Mouse (Mus musculus): ENCODE results near the gene Bag5. TPM values are rescaled to one million over a fixed set of nuclear protein-coding genes. Genes with fewer than 3 reads are reported as not detected.
A peak's percentile ranks its signal among the peaks of the same experiment; 100 is the strongest.
"Not testable (repeated sequence)": the region's sequence is repeated elsewhere in the genome, so short reads cannot be mapped to it uniquely, and the experiment has no call there.

Gene Bag5
- polyA plus RNA-seq, 1 experiment from 2014 or later, result 34.9 TPM

- Histone ChIP-seq H3K4me2 (replicated peaks; ENCODE audit: low read depth) (no peak overlapping the region), H3K27me3 (ENCODE audit: control insufficient read depth, insufficient read depth, low read length) (no peaks in the 10 kb centered on the region), H3K4me1 (replicated peaks; ENCODE audit: control insufficient read depth, insufficient read depth) (no peaks in the 10 kb centered on the region), H3K36me3 (ENCODE audit: control insufficient read depth, insufficient read depth, low read length) (no peaks in the 10 kb centered on the region; the same call in 1 of the 2 replicates), H3K9me3 (ENCODE audit: control insufficient read depth, low read length) (no peaks in the 10 kb centered on the region), H3K9ac (ENCODE audit: low read length) (no peak overlapping the region), H3K27ac (replicated peaks) (peak overlapping the region; percentile 24; the same call in 1 of the 2 replicates), H3K4me3 (ENCODE audit: low read depth, low read length) (no peak overlapping the region)
- no peak for TF ChIP-seq EP300 (optimal IDR thresholded peaks at IDR 0.05)
- TF ChIP-seq CTCF (IDR thresholded peaks at IDR 0.05; ENCODE audit: low read depth), result no peak
- ATAC-seq (ENCODE audit: low FRiP score, low TSS enrichment) (peak; percentile 38; the same call in 1 of the 2 replicates), DNase-seq (ENCODE audit: low spot score) (no peak)
- WGBS, result 68% methylated on average over 6 of the region's 6 CpGs
Observed at GRCm38 (mm10) chr12:111724638-111725337, 11.7 kb upstream of the Bag5 start.

- no peak for ATAC-seq (ENCODE audit: low FRiP score, low TSS enrichment)
- no peak overlapping the region for H3K27ac ChIP-seq (replicated peaks)
- H3K36me3 ChIP-seq (ENCODE audit: control insufficient read depth, insufficient read depth, low read length), result no peaks in the 10 kb centered on the region; the same call in 1 of the 2 replicates
- WGBS, result 69% methylated on average over 9 of the region's 9 CpGs
- DNase-seq (ENCODE audit: low spot score), result peak; percentile 64
- no peak overlapping the region for H3K4me3 ChIP-seq (ENCODE audit: low read depth, low read length)
- TF ChIP-seq CTCF (IDR thresholded peaks at IDR 0.05; ENCODE audit: low read depth) (peak; percentile 75), EP300 (optimal IDR thresholded peaks at IDR 0.05) (no peak)
- H3K9ac ChIP-seq (ENCODE audit: low read length), result no peak overlapping the region
- no peaks in the 10 kb centered on the region for H3K27me3 ChIP-seq (ENCODE audit: control insufficient read depth, insufficient read depth, low read length)
- no peaks in the 10 kb centered on the region for H3K4me1 ChIP-seq (replicated peaks; ENCODE audit: control insufficient read depth, insufficient read depth)
- H3K4me2 ChIP-seq (replicated peaks; ENCODE audit: low read depth), result no peak overlapping the region
- no peaks in the 10 kb centered on the region for H3K9me3 ChIP-seq (ENCODE audit: control insufficient read depth, low read length)
Observed at GRCm38 (mm10) chr12:111722654-111723053, 9.6 kb upstream of the Bag5 start.

GRCm38 (mm10) chr12:111720222-111720621 is 7.2 kb upstream of the Bag5 start:
- no peak overlapping the region for H3K9ac ChIP-seq (ENCODE audit: low read length)
- H3K36me3 ChIP-seq (ENCODE audit: control insufficient read depth, insufficient read depth, low read length), result no peaks in the 10 kb centered on the region; the same call in 1 of the 2 replicates
- no peaks in the 10 kb centered on the region for H3K9me3 ChIP-seq (ENCODE audit: control insufficient read depth, low read length)
- no peak overlapping the region for H3K4me2 ChIP-seq (replicated peaks; ENCODE audit: low read depth)
- H3K4me3 ChIP-seq (ENCODE audit: low read depth, low read length), result no peak overlapping the region
- DNase-seq (ENCODE audit: low spot score), result no peak
- WGBS, result 93% methylated on average over 4 of the region's 4 CpGs
- ATAC-seq (ENCODE audit: low FRiP score, low TSS enrichment), result no peak
- H3K27ac ChIP-seq (replicated peaks), result no peak overlapping the region
- no peaks in the 10 kb centered on the region for H3K4me1 ChIP-seq (replicated peaks; ENCODE audit: control insufficient read depth, insufficient read depth)
- TF ChIP-seq EP300 (optimal IDR thresholded peaks at IDR 0.05) (no peak), CTCF (IDR thresholded peaks at IDR 0.05; ENCODE audit: low read depth) (no peak)
- H3K27me3 ChIP-seq (ENCODE audit: control insufficient read depth, insufficient read depth, low read length), result no peaks in the 10 kb centered on the region

GRCm38 (mm10) chr12:111718656-111719055 is 5.6 kb upstream of the Bag5 start:
- H3K27me3 ChIP-seq (ENCODE audit: control insufficient read depth, insufficient read depth, low read length), result no peaks in the 10 kb centered on the region
- H3K27ac ChIP-seq (replicated peaks), result no peak overlapping the region
- no peak overlapping the region for H3K4me2 ChIP-seq (replicated peaks; ENCODE audit: low read depth)
- H3K36me3 ChIP-seq (ENCODE audit: control insufficient read depth, insufficient read depth, low read length), result no peaks in the 10 kb centered on the region; the same call in 1 of the 2 replicates
- H3K4me1 ChIP-seq (replicated peaks; ENCODE audit: control insufficient read depth, insufficient read depth), result no peaks in the 10 kb centered on the region
- ATAC-seq (ENCODE audit: low FRiP score, low TSS enrichment) (no peak), DNase-seq (ENCODE audit: low spot score) (no peak)
- H3K9ac ChIP-seq (ENCODE audit: low read length), result no peak overlapping the region
- 54% methylated on average over 8 of the region's 8 CpGs for WGBS
- TF ChIP-seq CTCF (IDR thresholded peaks at IDR 0.05; ENCODE audit: low read depth) (no peak), EP300 (optimal IDR thresholded peaks at IDR 0.05) (no peak)
- H3K9me3 ChIP-seq (ENCODE audit: control insufficient read depth, low read length), result no peaks in the 10 kb centered on the region
- no peak overlapping the region for H3K4me3 ChIP-seq (ENCODE audit: low read depth, low read length)

GRCm38 (mm10) chr12:111716505-111716904 is 3.4 kb upstream of the Bag5 start:
- no peaks in the 10 kb centered on the region for H3K27me3 ChIP-seq (ENCODE audit: control insufficient read depth, insufficient read depth, low read length)
- H3K4me1 ChIP-seq (replicated peaks; ENCODE audit: control insufficient read depth, insufficient read depth), result peaks cover 2% of the 10 kb centered on the region; the same call in 1 of the 2 replicates
- 100% methylated on average over 7 of the region's 7 CpGs for WGBS
- no peak for TF ChIP-seq CTCF (IDR thresholded peaks at IDR 0.05; ENCODE audit: low read depth)
- TF ChIP-seq EP300 (optimal IDR thresholded peaks at IDR 0.05), result no peak
- ATAC-seq (ENCODE audit: low FRiP score, low TSS enrichment) (no peak), DNase-seq (ENCODE audit: low spot score) (no peak)
- H3K9ac ChIP-seq (ENCODE audit: low read length), result no peak overlapping the region
- H3K9me3 ChIP-seq (ENCODE audit: control insufficient read depth, low read length), result no peaks in the 10 kb centered on the region
- H3K4me2 ChIP-seq (replicated peaks; ENCODE audit: low read depth), result no peak overlapping the region
- H3K36me3 ChIP-seq (ENCODE audit: control insufficient read depth, insufficient read depth, low read length), result no peaks in the 10 kb centered on the region
- H3K27ac ChIP-seq (replicated peaks), result no peak overlapping the region
- no peak overlapping the region for H3K4me3 ChIP-seq (ENCODE audit: low read depth, low read length)

- H3K4me1 ChIP-seq (replicated peaks; ENCODE audit: control insufficient read depth, insufficient read depth); H3K27me3 ChIP-seq (ENCODE audit: control insufficient read depth, insufficient read depth, low read length); DNase-seq (ENCODE audit: low spot score); H3K9me3 ChIP-seq (ENCODE audit: control insufficient read depth, low read length); H3K27ac ChIP-seq (replicated peaks); H3K9ac ChIP-seq (ENCODE audit: low read length); ATAC-seq (ENCODE audit: low FRiP score, low TSS enrichment): not testable (repeated sequence)
- Histone ChIP-seq H3K4me2 (replicated peaks; ENCODE audit: low read depth) (peak overlapping the region; percentile 59; the same call in 1 of the 2 replicates), H3K4me3 (ENCODE audit: low read depth, low read length) (peak overlapping the region; percentile 94), H3K36me3 (ENCODE audit: control insufficient read depth, insufficient read depth, low read length) (peaks cover 13% of the 10 kb centered on the region; the same call in 1 of the 2 replicates)
- 66% methylated on average over 6 of the region's 6 CpGs for WGBS
Observed at GRCm38 (mm10) chr12:111713880-111714279, 823 bp upstream of the Bag5 start.

All from stomach, postnatal 0 days (tissue).